Mouse (Mus musculus): ENCODE results near the gene Tead1.
"Not testable (repeated sequence)": the region's sequence is repeated elsewhere in the genome, so short reads cannot be mapped to it uniquely, and the experiment has no call there.

The Tead1 gene

DNA sequence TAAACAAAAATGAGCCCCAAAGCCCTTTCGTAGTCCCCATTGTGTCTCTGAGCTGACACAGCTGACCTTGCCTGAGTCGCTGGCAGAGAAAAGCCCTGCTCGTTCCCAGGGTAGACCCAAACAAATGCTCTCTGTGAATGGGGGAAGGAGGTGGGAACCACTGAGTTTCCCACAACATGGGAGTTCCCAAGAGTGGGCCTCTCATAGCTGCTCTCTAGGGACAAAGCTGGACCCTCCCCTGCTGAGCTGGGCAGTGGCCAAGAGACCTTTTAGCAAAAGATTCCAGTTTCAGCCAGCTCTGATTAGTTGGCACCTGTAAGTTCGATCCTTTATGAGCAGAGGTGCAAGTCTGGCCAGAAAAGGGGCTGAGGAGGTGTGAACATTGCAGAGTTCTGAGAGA lies 243.7 kb downstream of the Tead1 start:
- DNase-seq (ENCODE audit: low spot score), result no peak

DNA sequence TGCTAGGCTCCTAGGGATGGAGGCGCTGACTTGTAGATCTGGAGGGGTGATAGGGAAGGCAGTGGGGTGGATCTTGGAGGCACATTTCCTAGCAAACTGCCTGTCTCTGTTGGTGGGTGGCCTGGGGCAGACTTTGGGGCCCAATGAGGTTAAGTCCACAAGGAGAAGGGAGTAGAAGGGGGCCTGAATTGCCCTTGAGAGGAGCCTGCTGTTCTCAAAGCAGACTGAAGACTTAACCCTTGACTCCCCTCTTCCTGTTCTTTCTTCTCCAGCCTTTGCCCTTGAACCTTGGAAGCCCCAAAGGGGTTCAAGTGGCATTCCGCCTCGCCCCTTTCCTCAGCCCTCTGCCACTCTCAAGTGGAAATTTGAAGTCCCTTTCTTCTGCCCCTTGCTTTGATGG lies 244.6 kb downstream of the Tead1 start:
- DNase-seq (ENCODE audit: low spot score), result no peak

DNA sequence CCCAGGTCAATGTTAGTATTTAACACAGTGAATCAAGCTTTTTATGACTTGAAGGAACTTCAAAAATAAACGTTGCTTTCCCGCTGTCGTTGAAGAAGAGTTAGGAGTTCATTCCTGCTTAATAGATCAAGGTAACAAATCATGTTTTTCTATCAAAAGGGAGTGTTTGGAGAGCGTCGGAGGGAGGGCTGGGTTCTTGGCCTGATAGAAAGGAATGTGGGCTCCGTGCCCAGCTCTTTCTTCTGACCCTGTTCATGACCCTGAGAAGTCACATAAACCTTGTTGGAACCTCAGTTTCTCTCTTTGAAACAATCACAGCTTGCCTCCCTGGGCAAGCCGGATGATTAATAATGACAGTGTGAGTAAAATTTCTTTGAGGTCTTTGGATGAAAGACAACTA lies 251.6 kb downstream of the Tead1 start:
- DNase-seq (ENCODE audit: low spot score), result no peak

- DNase-seq (ENCODE audit: low spot score), result not testable (repeated sequence)
Observed at GRCm38 (mm10) chr7:112935876-112936275, 256.8 kb downstream of the Tead1 start.

DNA sequence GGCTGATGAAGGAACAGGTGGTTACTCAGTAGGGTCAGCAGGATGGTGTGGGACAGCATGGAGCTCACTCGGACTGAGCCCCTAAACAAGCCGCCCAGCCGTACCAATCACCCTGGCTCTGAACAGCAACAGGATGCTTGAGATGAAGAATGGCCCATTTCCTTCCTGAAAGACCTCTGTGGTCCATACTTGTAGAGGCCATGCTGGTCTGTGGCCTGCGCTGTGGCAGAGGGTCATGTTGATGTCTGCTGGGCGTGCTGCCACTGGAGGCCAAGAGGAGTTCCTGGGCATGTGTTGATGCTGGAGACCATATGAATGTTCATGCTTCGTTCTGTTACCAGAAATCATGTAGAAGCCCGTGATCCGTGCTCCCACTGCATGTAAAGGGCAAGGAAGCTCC lies 258.0 kb downstream of the Tead1 start:
- no peak for DNase-seq (ENCODE audit: low spot score)

GRCm38 (mm10) chr7:112938959-112939358 lies 259.8 kb downstream of the Tead1 start:
- DNase-seq (ENCODE audit: low spot score), result no peak

DNA sequence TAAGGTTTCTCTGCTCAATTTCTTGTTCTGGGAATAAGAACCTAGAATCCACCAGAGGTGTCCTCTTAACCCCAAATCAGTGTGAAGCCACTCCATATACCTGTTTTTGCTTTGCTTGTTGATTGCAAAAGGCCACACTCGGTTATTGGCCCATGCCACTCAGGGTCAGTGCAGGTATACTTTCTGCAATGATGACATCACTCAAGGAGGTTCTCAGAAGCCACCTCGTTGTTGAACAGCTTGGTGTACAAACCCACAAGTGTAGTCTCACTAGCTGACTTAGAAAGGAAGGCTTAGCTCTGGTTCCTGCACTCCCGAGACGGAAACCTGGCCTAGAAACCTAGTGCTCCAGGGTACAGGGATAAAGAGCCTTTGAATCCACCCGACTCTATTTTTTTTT lies 263.4 kb downstream of the Tead1 start:
- no peak for DNase-seq (ENCODE audit: low spot score)

- DNase-seq (ENCODE audit: low spot score), result no peak
Observed at GRCm38 (mm10) chr7:112943056-112943455, 263.9 kb downstream of the Tead1 start.

DNA sequence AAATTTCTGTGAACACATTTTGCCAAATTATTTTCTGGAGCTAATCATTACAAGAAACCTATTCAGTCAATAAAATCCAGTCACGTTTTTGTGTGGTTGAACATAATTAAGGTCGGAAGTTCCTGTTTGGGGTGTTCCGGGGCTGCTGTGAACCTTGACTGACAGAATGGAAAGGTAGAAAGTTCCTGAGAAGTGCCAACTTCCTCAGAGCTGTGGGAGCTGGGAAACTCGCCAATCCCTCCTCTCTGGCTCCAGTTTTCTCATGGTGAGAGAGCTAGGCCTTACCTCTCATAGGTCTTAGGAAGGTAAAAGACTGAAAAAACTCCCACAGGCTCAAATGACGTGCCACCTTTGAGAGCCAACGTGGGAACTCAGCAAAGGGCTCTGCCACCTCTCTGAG lies 267.6 kb downstream of the Tead1 start:
- DNase-seq (ENCODE audit: low spot score), result no peak

DNA sequence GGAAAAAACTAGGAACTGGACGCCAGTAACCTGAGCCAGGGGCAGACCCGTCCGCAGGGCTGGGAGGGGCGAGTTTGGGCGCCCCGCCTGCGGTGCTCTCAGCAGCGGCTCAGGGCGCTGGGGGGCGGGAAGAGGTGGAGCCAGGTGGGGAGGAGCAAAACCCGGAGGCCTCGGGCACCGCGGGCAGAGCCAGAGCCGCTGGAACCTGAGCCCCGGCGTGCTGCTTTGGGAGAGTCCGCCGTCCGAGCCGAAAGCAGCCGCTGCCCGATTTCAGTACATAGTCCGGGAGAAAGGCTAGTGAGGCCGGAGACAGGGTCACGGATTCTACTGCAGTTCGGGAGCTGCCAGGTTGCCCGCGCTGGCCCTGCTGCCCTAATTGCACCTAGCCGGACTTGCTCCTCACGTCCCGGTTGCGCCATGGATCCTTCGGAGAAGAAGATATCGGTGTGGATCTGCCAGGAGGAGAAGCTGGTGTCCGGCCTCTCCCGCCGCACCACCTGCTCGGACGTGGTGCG lies 274.7 kb downstream of the Tead1 start, which contains the start of gene Rassf10:
Gene Rassf10, plus strand, starts transcription at position 186 of the 515 bp plus-strand sequence.
- no peak for DNase-seq (ENCODE audit: low spot score)

- no peak for DNase-seq (ENCODE audit: low spot score)
Observed at GRCm38 (mm10) chr7:112954351-112955102, 275.4 kb downstream of the Tead1 start.

DNA sequence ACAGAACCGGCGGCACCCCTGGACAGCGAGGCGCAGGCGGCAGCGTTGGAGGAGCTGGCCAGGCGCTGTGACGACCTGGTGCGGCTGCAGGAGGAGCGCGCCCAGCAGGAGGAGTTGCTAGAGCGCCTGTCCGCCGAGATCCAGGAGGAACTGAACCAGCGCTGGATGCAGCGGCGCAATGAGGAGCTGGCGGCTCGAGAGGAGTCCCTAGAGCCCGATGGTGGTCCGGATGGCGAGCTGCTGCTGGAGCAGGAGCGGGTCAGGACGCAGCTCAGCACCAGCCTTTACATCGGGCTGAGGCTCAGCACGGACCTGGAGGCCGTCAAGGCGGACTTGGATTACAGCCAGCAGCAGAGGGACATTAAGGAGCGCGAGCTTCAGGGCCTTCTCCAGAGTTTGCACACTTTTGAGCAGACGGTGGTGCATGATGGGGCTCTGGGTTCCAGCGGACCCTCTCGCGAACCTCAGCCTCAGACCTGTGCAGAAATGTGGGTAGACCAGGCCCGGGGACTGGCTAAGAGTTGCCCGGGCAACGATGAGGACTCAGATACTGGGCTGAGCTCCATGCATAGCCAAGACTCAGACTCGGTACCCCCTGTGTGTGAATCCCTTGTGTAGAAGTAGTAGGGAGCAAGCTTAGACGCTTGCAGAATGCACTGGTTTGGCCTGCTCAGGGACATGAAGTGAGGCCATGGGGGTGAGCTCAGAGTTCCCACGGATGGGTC lies 276.1 kb downstream of the Tead1 start:
- DNase-seq (ENCODE audit: low spot score), result no peak

DNA sequence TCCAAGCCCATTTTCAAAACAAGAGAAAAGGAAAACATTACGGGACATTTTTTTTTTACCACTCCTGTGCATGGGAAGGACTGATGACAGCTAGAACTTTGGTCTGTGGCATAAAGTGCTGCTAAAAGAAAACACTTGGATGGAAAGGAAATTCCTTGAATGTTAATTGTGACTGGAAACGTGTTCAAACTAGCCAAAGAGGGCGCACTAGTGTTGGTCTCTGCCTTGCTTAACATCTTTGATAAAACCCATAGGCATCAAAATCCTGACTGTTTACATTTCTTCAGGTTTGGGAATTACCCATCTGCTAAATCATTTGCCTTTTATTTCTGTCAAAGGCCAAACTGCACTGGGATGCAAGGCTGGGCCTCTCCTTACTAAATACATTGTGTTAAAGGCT lies 276.8 kb downstream of the Tead1 start:
- DNase-seq (ENCODE audit: low spot score), result no peak
